Mouse (Mus musculus) E14TG2a.4 (cell line): ENCODE measurements around the gene Agap1.

Experiments used
- CTCF ChIP-seq: conservative IDR thresholded peaks from 2 replicates; pipeline ENCODE4 v1.5.1; 2014; ENCODE audit warnings: low read length
- NANOG ChIP-seq: IDR thresholded peaks from 2 replicates; pipeline ENCODE4 v1.6.1; 2014; ENCODE audit warnings: borderline replicate concordance, low read length, mixed read lengths
- POU5F1 ChIP-seq: IDR thresholded peaks from 2 replicates; pipeline ENCODE4 v1.6.1; 2014; ENCODE audit warnings: low read length, borderline replicate concordance

GRCm38 (mm10) chr1:89709824-89710223 lies 255.2 kb downstream of the Agap1 start:
- no peak for TF ChIP-seq CTCF
- no peak for TF ChIP-seq NANOG
- no peak for TF ChIP-seq POU5F1
